Mouse (Mus musculus): ENCODE data around the gene Zbtb42.

DNA sequence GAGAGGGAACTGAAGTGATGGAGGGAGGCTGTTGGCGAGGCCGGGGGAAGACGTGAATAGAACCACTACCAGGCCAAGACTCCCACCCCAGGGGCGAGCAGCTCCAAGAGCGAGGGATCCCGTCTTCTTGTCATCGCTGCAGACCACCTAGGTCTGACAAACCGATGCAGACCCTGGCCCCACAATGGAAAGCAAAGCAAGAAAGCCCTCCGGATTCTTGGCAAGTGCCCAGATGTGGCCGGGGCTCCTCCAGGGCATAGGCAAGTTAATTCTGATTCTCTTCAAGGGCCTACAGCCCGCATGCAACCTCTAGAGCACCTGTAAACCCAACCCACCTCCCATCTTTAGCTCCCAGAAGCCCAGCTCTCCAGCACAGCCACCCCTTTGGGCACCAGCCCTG, 15.3 kb upstream of the Zbtb42 start:
- no peak for TF ChIP-seq CTCF (IDR thresholded peaks at IDR 0.05; ENCODE audit: extremely low read depth, insufficient read length, insufficient replicate concordance, low read depth, low read length)
- TF ChIP-seq POLR2A (IDR thresholded peaks at IDR 0.05; ENCODE audit: low read depth, low read length): no peak

Data from small intestine, adult 2 months (tissue).